Mouse (Mus musculus) lung, postnatal 0 days (tissue): ENCODE data around the gene Fgf12.

Experiments used
- CTCF ChIP-seq: IDR thresholded peaks from 2 replicates; pipeline ENCODE4 v1.5.1; 2016; ENCODE audit warnings: antibody characterized with exemption, mild to moderate bottlenecking
- EP300 ChIP-seq: IDR thresholded peaks from 2 replicates; pipeline ENCODE4 v1.6.1; 2016; ENCODE audit warnings: antibody characterized with exemption, mild to moderate bottlenecking, control low read depth

- no peak for TF ChIP-seq CTCF
- no peak for TF ChIP-seq EP300
Observed at GRCm38 (mm10) chr16:28694113-28694899, 58.6 kb downstream of the Fgf12 start.
